Mouse (Mus musculus) urinary bladder, adult 2 months (tissue): ENCODE results near the gene Ssh3. TPM values are rescaled to one million over a fixed set of nuclear protein-coding genes. Genes with fewer than 3 reads are reported as not detected.

Experiments
- DNase-seq: peaks from one replicate; pipeline ENCODE4 v3.0.0; 2022; ENCODE audit warnings: low spot score
- polyA plus RNA-seq: library from polyadenylated mRNA; depleted of rRNA; stranded (reverse); fragments of >200 nt; gene quantifications from 2 replicates; pipeline ENCODE4 v1.2.3, GENCODE M21; 2012; rRNA removed

The Ssh3 gene
- polyA plus RNA-seq, 1 experiment, result 90.8 TPM

- peak; percentile 33 for DNase-seq
Measured at GRCm38 (mm10) chr19:4216041-4216685, 52.8 kb downstream of the Ssh3 start.

- no peak for DNase-seq
Measured at GRCm38 (mm10) chr19:4215451-4215840, 53.5 kb downstream of the Ssh3 start.

GRCm38 (mm10) chr19:4214771-4215450 is 54.1 kb downstream of the Ssh3 start:
- DNase-seq, result peak; percentile 39

GRCm38 (mm10) chr19:4214071-4214770 is 54.8 kb downstream of the Ssh3 start, which contains the start of the genes Clcf1 and AC109138.7:
Gene Clcf1 (plus strand): TSS chr19:4214238.
Gene AC109138.7 (plus strand): TSS chr19:4214357.
- DNase-seq, result peak; percentile 56

GRCm38 (mm10) chr19:4213524-4213974 is 55.4 kb downstream of the Ssh3 start:
- no peak for DNase-seq

GRCm38 (mm10) chr19:4211891-4212588 is 56.9 kb downstream of the Ssh3 start:
- no peak for DNase-seq

Other genes starting within 250 kb of the Ssh3 start
- 582 and 591 TPM in 2 replicates for gene Gstp1, start 231.2 kb downstream of the Ssh3 start, polyA plus RNA-seq
- gene Gstp2, start 223.2 kb downstream of the Ssh3 start, polyA plus RNA-seq, result 69.1 and 69.5 TPM in 2 replicates
- 5.5 and 7.1 TPM in 2 replicates for gene Gstp3, start 209.6 kb downstream of the Ssh3 start, polyA plus RNA-seq
- not detected in 2 replicates for gene Cabp2, start 187.6 kb downstream of the Ssh3 start, polyA plus RNA-seq
- gene Cdk2ap2, start 172.0 kb downstream of the Ssh3 start, polyA plus RNA-seq, result 74.4 and 89.6 TPM in 2 replicates
- 44.1 and 45.2 TPM in 2 replicates for gene Pitpnm1, start 169.2 kb downstream of the Ssh3 start, polyA plus RNA-seq
- gene Aip, start 143.3 kb downstream of the Ssh3 start, polyA plus RNA-seq, result 154 and 160 TPM in 2 replicates
- 0.04 and 0.10 TPM in 2 replicates for gene Gpr152, start 129.4 kb downstream of the Ssh3 start, polyA plus RNA-seq
- gene Cabp4, start 125.1 kb downstream of the Ssh3 start, polyA plus RNA-seq, result 0.30 and 0.31 TPM in 2 replicates
- 243 and 277 TPM in 2 replicates for gene Coro1b, start 120.6 kb downstream of the Ssh3 start, polyA plus RNA-seq
- 4.2 and 4.4 TPM in 2 replicates for gene Ptprcap, start 115.6 kb downstream of the Ssh3 start, polyA plus RNA-seq
- 42.6 and 51.9 TPM in 2 replicates for gene Rps6kb2, start 105.8 kb downstream of the Ssh3 start, polyA plus RNA-seq
- 18.7 and 21.7 TPM in 2 replicates for gene Carns1, start 93.7 kb downstream of the Ssh3 start, polyA plus RNA-seq
- 2.9 and 3.9 TPM in 2 replicates for gene Tbc1d10c, start 77.9 kb downstream of the Ssh3 start, polyA plus RNA-seq
- gene Ppp1ca, start 77.1 kb downstream of the Ssh3 start, polyA plus RNA-seq, result 257 and 304 TPM in 2 replicates
- gene Rad9a, start 67.5 kb downstream of the Ssh3 start, polyA plus RNA-seq, result 19.2 and 23.2 TPM in 2 replicates
- gene Clcf1, start 54.9 kb downstream of the Ssh3 start, polyA plus RNA-seq, result 10.8 and 13.1 TPM in 2 replicates
- not detected in 2 replicates for gene AC109138.7, start 54.8 kb downstream of the Ssh3 start, polyA plus RNA-seq
- gene Pold4, start 37.3 kb downstream of the Ssh3 start, polyA plus RNA-seq, result 76.4 and 82.1 TPM in 2 replicates
- 13.6 and 18.6 TPM in 2 replicates for gene Ankrd13d, start 14.0 kb upstream of the Ssh3 start, polyA plus RNA-seq
- 69.4 and 74.6 TPM in 2 replicates for gene Grk2, start 37.0 kb upstream of the Ssh3 start, polyA plus RNA-seq
- gene Kdm2a, start 129.1 kb upstream of the Ssh3 start, polyA plus RNA-seq, result 63.5 and 67.8 TPM in 2 replicates
- gene Rhod, start 170.3 kb upstream of the Ssh3 start, polyA plus RNA-seq, result 15.0 and 18.7 TPM in 2 replicates
- gene Syt12, start 208.3 kb upstream of the Ssh3 start, polyA plus RNA-seq, result 0.27 and 0.70 TPM in 2 replicates
- 0.25 and 0.66 TPM in 2 replicates for gene 2010003K11Rik, start 229.4 kb upstream of the Ssh3 start, polyA plus RNA-seq
- gene Pcx, start 241.3 kb upstream of the Ssh3 start, polyA plus RNA-seq, result 22.0 and 22.3 TPM in 2 replicates